Mouse (Mus musculus): ENCODE data around the gene Ltk.
"Not testable (repeated sequence)": the region's sequence is repeated elsewhere in the genome, so short reads cannot be mapped to it uniquely, and the experiment has no call there.

The Ltk gene

GRCm38 (mm10) chr2:119758844-119759835, 1.1 kb downstream of the Ltk start:
- in situ Hi-C loops (cut with MboI) = no loop called here

GRCm38 (mm10) chr2:119758101-119758843, 2.0 kb downstream of the Ltk start:
- in situ Hi-C loops (cut with MboI) = no loop called here

- in situ Hi-C loops (cut with MboI) = no loop called here
These were observed 2.6 kb downstream of the Ltk start for GRCm38 (mm10) chr2:119757601-119758100.

- in situ Hi-C loops (cut with MboI) = no loop called here
These were observed 11.0 kb downstream of the Ltk start for GRCm38 (mm10) chr2:119749260-119749659.

- in situ Hi-C loops (cut with MboI) = no loop called here
These were observed 12.7 kb downstream of the Ltk start for GRCm38 (mm10) chr2:119747554-119747953.

DNA sequence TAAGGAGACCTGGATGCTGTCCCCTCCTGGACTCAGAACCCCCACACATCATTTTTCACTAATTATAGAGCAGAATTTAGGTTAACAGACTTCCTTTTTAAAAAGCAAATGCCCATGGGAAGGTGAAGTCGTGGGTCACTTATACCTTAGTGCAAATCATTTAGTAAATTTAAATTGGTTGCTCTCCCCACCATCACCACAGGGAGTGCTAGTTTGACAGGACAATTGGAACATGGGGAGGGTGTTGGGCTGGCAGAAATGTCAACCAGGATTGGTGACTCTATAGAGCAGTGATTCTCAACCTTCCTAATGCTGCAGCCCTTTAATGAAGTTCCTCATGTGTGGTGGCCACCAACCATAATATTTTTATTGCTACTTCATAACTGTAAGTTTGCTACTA, 14.9 kb downstream of the Ltk start:
- in situ Hi-C loops (cut with MboI) = no loop called here

DNA sequence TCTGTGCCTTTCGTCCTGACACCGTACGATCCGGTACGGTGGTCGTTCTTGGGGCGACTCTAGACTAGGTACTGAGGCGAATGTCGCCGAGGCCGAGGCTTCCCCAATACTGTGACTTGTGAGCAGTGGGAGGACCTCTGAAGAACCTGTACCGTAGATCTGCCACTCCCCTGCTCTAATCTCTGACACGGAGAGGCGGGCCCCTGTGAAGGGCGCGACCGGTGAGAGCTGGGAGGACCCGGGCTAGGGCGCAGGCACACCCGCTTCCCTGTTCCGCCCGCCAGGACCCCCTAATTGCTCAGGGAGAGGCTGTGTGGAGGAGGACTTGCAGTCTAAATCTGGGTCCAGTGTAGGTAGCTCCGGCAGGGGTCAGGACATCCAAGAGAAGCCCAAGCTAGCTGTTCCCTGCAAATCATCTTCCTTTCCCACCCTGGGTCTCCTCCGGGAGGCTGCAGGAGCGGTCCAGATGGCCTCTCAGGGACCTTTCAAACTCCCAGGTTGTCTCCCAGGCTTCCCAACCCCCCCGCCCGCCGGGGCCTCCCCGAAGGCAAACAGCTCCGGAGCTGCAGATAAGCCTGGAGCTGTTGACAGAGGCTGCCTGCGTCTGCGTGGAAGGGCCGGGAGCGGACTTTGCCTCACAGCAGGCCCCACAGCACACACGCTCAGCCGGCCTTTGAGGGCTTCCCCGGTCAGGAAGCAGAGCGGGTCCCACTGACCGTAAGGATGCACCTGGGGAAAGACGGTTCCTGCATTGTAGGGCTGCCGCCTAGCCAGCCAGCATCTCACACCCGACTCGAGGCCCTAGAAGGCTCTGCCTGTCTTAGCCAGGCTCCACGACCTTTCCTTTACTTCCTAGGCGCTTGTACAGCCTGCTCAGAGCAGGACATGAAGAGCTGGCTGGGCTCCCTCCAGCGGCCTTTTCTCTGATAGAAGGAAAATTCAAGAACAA, 15.8 kb downstream of the Ltk start:
- in situ Hi-C loops (cut with MboI) = no loop called here

GRCm38 (mm10) chr2:119743808-119744162, 16.4 kb downstream of the Ltk start:
- in situ Hi-C loops (cut with MboI) = no loop called here

- in situ Hi-C loops (cut with MboI) = no loop called here
These were observed 16.9 kb downstream of the Ltk start for GRCm38 (mm10) chr2:119743176-119743807.

GRCm38 (mm10) chr2:119742461-119743175, 17.6 kb downstream of the Ltk start:
- in situ Hi-C loops (cut with MboI) = no loop called here

- in situ Hi-C loops (cut with MboI) = no loop called here
These were observed 18.4 kb downstream of the Ltk start, which contains the start of gene Itpka for GRCm38 (mm10) chr2:119741581-119742411. Gene Itpka (plus strand): TSS chr2:119742337.

DNA sequence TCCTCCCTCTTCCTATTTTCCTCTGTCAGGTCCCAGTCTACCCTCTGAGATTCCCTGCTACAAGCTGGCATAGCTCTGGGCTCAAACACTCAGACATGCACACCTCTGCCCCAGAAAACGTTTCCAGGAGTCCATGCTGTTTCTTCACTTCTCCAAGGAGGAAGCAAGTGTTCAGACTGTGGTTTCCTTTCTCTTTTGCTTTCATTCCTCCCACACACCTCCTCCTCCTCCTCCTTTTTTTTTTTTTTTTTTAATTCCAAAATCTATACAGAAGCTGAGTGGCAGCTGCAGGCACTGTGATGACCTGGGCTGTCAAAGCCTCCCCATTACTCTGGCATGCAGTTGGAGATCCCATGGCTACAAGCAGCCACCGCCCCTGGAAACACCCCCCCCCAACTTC, 19.7 kb downstream of the Ltk start:
- in situ Hi-C loops (cut with MboI) = no loop called here

DNA sequence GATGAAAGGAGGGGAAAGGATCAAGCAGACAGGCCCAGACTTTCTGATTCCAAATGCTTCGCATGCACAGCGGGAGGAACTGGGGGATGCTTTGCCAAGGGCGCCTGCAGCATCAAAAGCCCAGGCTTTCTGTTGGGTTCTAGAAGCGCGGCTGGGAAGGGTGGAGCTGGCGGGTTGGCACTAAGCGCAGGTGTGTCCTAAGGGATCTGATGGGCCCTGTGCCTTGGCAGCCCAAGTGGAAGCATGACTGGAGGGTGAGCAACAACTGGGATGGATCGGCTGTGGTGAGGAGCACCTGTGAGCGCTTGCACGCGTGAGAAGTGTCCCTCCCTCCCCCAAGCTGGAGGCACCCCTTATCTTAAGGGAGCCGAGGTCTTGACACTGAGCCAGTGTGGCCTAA, 23.1 kb downstream of the Ltk start:
- in situ Hi-C loops (cut with MboI) = no loop called here

DNA sequence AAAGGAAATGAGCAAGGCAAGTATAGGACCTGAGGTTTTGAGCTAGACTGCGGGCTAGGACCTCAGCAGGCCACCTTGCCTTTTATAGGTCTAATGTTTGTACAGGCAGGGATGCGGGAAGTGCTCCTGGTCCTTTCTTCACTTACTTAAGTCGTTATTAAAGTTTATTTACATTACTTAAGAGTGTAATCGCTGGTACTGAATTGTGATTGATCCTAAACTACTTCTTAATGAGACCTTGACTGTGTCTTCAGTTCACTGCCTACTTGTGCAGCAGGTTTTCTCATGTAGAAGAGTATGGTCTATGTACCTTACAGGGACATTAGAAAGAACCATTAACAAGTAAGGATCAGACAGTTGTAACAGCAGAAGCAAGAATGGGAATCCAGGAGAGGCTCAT, 29.5 kb downstream of the Ltk start:
- in situ Hi-C loops (cut with MboI) = no loop called here

- in situ Hi-C loops (cut with MboI) = no loop called here
These were observed 32.3 kb downstream of the Ltk start for GRCm38 (mm10) chr2:119727762-119728416.

- in situ Hi-C loops (cut with MboI) = no loop called here
These were observed 39.2 kb downstream of the Ltk start for GRCm38 (mm10) chr2:119721070-119721469.

DNA sequence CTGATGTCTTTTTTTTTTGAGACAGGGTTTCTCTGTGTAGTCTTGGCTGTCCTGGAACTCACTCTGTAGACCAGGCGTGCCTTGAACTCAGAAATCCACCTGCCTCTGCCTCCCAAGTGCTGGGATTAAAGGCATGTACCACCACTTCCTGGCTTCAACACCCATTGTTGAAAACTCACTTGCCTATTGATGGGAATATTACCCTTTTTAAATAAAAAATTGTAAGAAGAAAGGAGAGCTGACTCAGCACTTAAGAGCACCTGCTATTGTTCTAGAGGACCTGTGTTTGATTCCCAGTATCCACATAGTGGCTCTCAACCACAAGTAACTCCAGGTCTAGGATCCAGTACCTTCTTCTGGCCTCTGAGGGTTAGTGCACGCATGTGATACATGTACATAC, 44.4 kb downstream of the Ltk start:
- in situ Hi-C loops (cut with MboI) = not testable (repeated sequence)

DNA sequence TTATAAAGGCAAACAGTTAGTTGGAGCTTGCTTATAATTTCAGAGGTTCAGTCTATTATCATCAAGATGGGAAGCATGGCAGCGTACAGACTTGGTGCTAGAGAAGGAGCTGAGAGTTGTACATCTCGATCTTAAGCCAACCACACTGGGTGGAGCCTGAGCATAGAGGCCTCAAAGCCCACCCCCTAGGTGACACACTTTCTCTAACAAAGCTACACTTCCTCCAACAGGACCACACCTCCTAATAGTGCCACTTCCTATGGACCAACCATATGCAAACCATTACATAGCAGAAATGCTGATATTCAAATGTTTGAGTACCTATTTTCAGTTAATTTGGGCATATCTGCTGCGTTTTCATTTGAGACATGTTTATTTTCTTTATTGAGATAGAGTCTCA, 50.2 kb downstream of the Ltk start:
- in situ Hi-C loops (cut with MboI) = no loop called here

DNA sequence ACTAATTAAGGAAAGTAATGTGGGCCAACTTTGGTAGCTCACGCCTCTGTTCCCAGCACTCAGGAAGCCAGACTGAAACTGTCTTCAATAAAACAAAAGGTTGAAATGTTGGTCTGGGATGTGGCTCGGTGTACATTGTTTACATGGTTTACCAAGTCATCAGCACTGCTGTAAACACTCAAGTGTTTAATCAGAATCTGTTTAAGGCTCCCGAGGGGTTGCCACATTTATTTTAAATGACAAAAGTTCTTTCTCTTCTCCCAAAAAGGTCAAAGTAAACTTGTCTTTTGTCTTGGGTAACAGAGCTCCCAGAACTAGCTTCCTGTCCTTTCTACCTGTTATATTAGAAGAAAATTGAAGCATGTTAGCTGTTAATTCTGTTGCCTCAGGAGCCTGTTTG, 52.6 kb downstream of the Ltk start:
- in situ Hi-C loops (cut with MboI) = no loop called here
